Mouse (Mus musculus) embryonic facial prominence, embryonic 13.5 days (tissue): ENCODE results near the gene Specc1l. TPM values are rescaled to one million over a fixed set of nuclear protein-coding genes. Genes with fewer than 3 reads are reported as not detected.

ENCODE experiments used
- ATAC-seq: fragments of 200-750 bp; cut with Nextera tagmentation; 2 replicates; pipeline ENCODE4 v1.8.0; 2017; ENCODE audit warnings: low read depth; ENCODE audit not compliant: insufficient number of reproducible peaks, insufficient read depth, low FRiP score, low TSS enrichment
- H3K27ac ChIP-seq: fragments of 300-500 bp; sonication (generic); 2 replicates; pipeline ENCODE4 v1.5.1; 2015; ENCODE audit warnings: moderate library complexity, mild to moderate bottlenecking, inconsistent platforms
- H3K27me3 ChIP-seq: fragments of 300-500 bp; sonication (generic); 2 replicates; pipeline ENCODE4 v1.6.1; 2015; ENCODE audit warnings: mild to moderate bottlenecking, inconsistent platforms
- H3K36me3 ChIP-seq: fragments of 300-500 bp; sonication (generic); 2 replicates; pipeline ENCODE4 v1.6.1; 2015; ENCODE audit warnings: mild to moderate bottlenecking, inconsistent platforms
- H3K4me1 ChIP-seq: fragments of 300-500 bp; sonication (generic); 2 replicates; pipeline ENCODE4 v1.6.1; 2015; ENCODE audit warnings: inconsistent platforms
- H3K4me2 ChIP-seq: fragments of 300-500 bp; sonication (generic); 2 replicates; pipeline ENCODE4 v1.6.1; 2015; ENCODE audit warnings: moderate library complexity, mild to moderate bottlenecking, inconsistent platforms
- H3K4me3 ChIP-seq: fragments of 300-500 bp; sonication (generic); 2 replicates; pipeline ENCODE4 v1.5.1; 2015; ENCODE audit warnings: mild to moderate bottlenecking, inconsistent platforms
- H3K9ac ChIP-seq: fragments of 300-500 bp; sonication (generic); 2 replicates; pipeline ENCODE4 v1.6.1; 2015; ENCODE audit warnings: mild to moderate bottlenecking, inconsistent platforms
- H3K9me3 ChIP-seq: fragments of 300-500 bp; sonication (generic); 2 replicates; pipeline ENCODE4 v1.6.1; 2016; ENCODE audit warnings: inconsistent platforms
- WGBS: fragments of 180-500 bp; shearing (Covaris S2); methylation state at CpG from one replicate; pipeline ENCODE4 v1.1.7; 2015; ENCODE audit warnings: mixed read lengths; 5-methylcytosine and 5-hydroxymethylcytosine counted together
- polyA plus RNA-seq: library from polyadenylated mRNA; unstranded; fragments of >200 nt; fragmentation: Nextera tagmentation; extraction: Ambion mirVana; gene quantifications from 2 replicates; pipeline ENCODE4 v1.2.1, GENCODE M21; 2015

The Specc1l gene
- polyA plus RNA-seq: 37.3 and 41.1 TPM in 2 replicates

DNA sequence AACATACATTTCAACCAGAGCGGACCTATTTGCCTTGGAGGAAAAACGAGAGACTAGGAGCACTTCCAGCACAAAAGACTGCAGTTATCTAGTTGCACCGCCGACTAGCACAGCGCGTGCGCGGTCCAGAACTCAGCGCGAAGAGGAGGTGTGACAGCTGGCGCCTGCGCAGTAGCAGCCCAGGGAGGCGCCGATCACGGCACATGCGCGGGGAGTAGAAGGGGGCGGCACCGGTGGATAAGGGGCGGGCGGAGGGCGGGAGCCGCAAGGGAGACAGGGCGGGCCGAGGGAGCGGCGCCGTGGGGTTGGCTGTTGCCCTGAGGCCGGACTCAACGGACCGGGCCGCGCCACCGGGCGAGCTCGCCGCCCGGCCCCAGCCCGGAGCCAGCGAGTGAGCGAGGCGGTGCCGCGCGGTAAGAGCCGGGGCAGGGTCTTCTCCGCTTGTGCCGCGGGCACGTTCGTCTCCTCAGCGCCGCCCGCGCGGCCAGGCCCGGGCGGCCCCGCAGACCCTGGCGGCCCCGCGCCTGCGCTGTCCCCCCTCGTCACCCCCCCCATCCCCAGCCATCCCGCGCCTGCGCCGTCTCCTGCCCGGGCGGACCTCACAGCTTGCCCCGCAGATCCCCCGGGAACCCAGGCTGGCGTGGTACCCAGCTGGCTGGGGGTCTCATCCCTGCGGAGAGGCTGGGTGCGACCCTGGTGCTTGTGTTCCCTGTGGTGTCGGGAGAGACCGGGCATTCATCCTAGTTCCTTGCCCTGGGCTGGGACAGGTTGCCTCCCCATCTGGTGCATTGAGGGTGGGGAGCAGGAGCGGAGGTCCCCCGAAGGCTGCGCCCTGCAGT, at the start of gene Specc1l:
Gene Specc1l (plus strand): TSS at position 267 of the 839 bp plus-strand sequence.
- H3K4me1 ChIP-seq: peaks cover 5% of the 10 kb centered on the region
- H3K9me3 ChIP-seq: no peaks in the 10 kb centered on the region
- ATAC-seq: peak; percentile 98
- under 1% methylated on average over 47 of the region's 80 CpGs for WGBS
- peak within 1 kb of the TSS; percentile 99 for H3K27ac ChIP-seq
- H3K36me3 ChIP-seq: no peaks in the 10 kb centered on the region; the same call in 1 of the 2 replicates
- H3K4me3 ChIP-seq: peak within 1 kb of the TSS; percentile 89
- H3K27me3 ChIP-seq: no peaks in the 10 kb centered on the region
- H3K4me2 ChIP-seq: peak within 1 kb of the TSS; percentile 69
- peak within 1 kb of the TSS; percentile 94 for H3K9ac ChIP-seq

DNA sequence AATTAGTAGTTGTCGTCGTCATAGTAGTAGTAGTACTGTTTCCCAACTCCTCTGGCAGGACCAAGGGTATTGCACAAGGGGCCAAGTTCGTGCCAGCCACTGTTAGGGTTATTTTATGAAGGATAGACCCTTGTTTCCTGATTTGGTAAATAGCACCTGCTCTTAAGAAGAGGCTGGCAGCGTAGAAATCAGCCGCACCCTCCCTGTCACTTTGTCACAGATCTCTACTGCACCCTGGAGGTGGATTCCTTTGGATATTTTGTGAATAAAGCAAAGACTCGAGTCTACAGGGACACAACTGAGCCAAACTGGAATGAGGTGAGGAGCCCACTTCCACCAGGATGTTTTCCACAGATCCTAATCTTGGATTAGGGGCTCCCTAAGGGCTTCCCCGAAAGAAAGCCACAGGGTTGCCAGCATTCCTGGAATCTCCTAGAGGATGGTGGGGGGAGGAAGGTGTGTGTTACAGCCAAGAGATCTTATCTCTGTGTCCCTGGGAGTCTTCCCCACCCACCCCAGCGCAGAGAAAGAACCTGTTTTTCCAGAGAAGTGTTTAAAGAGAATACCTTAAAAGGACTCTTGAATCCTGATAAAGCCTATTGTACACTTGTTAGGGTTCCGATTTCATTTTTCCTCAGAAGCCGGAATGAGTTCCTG, 45.9 kb upstream of the Specc1l start:
- H3K9ac ChIP-seq: no peak overlapping the region
- no peak overlapping the region for H3K27ac ChIP-seq
- H3K4me2 ChIP-seq: no peak overlapping the region
- WGBS: 62% methylated on average over 10 of the region's 10 CpGs
- H3K4me3 ChIP-seq: no peak overlapping the region
- ATAC-seq: no peak
- no peaks in the 10 kb centered on the region for H3K4me1 ChIP-seq
- H3K36me3 ChIP-seq: peaks cover 83% of the 10 kb centered on the region
- H3K9me3 ChIP-seq: no peaks in the 10 kb centered on the region
- no peaks in the 10 kb centered on the region for H3K27me3 ChIP-seq

DNA sequence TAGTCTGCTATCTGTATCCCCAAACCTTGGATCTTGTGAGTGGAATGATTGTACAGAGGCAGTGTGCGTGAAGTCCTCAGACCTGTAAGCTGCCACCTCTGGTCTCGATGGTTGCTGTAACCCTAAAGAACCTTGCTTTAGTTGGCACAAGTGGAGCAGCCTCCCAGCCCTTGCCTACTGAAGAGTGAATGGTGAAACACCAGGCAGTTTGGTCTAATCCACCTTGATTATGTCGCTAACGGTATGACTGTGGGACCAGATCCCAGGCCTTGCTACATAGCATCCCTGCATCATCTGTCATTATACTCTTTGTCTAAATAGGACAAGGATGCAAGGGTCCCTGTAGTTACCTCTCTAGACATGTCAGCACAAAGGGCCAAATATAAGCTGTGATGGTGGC, 45.3 kb upstream of the Specc1l start:
- ATAC-seq: no peak
- WGBS: 90% methylated on average over 4 of the region's 4 CpGs
- H3K27ac ChIP-seq: no peak overlapping the region
- no peak overlapping the region for H3K4me3 ChIP-seq
- no peaks in the 10 kb centered on the region for H3K27me3 ChIP-seq
- no peaks in the 10 kb centered on the region for H3K9me3 ChIP-seq
- H3K9ac ChIP-seq: no peak overlapping the region
- H3K4me2 ChIP-seq: no peak overlapping the region
- H3K36me3 ChIP-seq: peaks cover 85% of the 10 kb centered on the region
- no peaks in the 10 kb centered on the region for H3K4me1 ChIP-seq

DNA sequence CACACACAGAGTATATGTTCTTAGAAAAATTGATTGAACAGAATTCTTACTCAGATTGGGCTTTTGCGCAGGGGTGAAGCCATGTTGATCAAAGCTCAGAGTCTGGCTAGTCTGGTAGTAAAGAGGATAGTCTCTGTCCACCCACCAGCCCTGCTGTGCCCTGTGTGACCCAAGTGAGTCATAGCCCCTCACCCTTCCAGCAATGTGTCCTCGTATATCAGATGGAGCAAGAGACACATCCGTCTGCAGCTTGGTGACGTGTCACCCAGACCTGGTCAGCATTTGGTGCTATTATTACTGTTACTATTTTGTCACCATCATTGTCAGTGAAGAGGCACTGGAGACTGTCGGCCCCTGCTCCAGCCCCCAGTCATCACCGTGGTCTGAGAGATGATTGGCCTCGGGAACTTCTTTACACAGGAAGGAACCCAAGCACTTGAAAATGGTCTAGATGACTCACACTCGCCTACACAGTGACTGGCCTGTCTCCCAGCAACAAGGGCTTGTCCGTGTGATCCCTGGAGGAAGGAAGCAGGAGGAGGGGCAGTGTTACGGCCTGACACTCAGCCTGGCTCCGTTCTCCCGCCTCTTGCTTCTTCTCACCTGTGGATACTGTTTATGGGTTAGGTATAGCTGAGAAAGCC, 41.5 kb upstream of the Specc1l start:
- H3K9me3 ChIP-seq: no peaks in the 10 kb centered on the region
- H3K4me1 ChIP-seq: no peaks in the 10 kb centered on the region
- ATAC-seq: no peak
- H3K4me2 ChIP-seq: no peak overlapping the region
- peaks cover 83% of the 10 kb centered on the region for H3K36me3 ChIP-seq
- H3K27ac ChIP-seq: no peak overlapping the region
- H3K9ac ChIP-seq: no peak overlapping the region
- H3K27me3 ChIP-seq: no peaks in the 10 kb centered on the region
- H3K4me3 ChIP-seq: no peak overlapping the region
- WGBS: 84% methylated on average over 12 of the region's 12 CpGs

GRCm38 (mm10) chr10:75173056-75173455, 38.8 kb upstream of the Specc1l start:
- no peaks in the 10 kb centered on the region for H3K4me1 ChIP-seq
- H3K27me3 ChIP-seq: no peaks in the 10 kb centered on the region
- H3K9me3 ChIP-seq: no peaks in the 10 kb centered on the region
- WGBS: 68% methylated on average over 8 of the region's 8 CpGs
- H3K9ac ChIP-seq: no peak overlapping the region
- H3K4me3 ChIP-seq: no peak overlapping the region
- H3K4me2 ChIP-seq: no peak overlapping the region
- ATAC-seq: no peak
- H3K36me3 ChIP-seq: peaks cover 83% of the 10 kb centered on the region
- H3K27ac ChIP-seq: peak overlapping the region; percentile 68; the same call in 1 of the 2 replicates

DNA sequence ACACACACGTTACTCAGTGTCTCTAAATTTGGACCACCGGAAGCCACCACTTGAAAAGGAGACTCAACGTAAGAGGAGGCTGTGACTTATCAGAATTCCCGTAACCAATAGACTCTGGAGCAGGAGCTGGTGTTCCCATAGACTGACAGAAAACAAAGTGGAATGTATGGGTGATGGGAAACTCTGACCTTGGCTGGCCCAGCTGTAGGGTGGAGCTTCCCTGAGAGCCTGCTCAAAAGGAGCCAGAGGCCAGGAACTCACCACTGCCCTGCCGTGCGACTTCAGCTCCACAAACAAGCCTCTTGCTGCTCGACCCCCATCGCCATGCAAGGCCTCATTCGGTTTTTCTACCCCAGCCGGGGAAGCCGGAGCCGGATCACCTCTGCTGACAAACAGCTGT, 38.2 kb upstream of the Specc1l start:
- WGBS: 76% methylated on average over 12 of the region's 12 CpGs
- Histone ChIP-seq H3K27me3 (no peaks in the 10 kb centered on the region), H3K9me3 (no peaks in the 10 kb centered on the region), H3K4me2 (no peak overlapping the region), H3K27ac (no peak overlapping the region), H3K4me3 (no peak overlapping the region), H3K4me1 (no peaks in the 10 kb centered on the region), H3K9ac (no peak overlapping the region), H3K36me3 (peaks cover 83% of the 10 kb centered on the region)
- no peak for ATAC-seq

DNA sequence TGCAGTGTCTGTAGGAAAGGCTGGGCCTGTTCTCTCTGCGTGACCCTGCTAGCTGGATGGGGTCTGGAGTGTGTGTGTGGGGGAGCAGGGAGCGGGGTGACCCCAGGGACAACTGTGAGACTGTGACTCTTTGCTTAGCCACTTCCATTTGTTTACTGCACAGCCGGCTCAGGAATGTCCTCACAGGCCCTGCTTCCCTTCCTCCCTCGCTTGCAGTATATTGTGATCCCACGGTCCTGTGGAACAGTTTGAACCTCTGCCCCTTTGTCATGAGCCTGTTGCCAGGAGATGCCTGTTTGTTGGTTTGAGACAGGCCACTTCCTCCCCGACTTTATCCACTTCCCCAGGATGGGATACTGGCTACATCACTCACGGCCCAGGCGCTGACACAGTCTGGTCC, 35.4 kb upstream of the Specc1l start:
- WGBS: 83% methylated on average over 8 of the region's 8 CpGs
- H3K4me1 ChIP-seq: no peaks in the 10 kb centered on the region
- H3K9me3 ChIP-seq: no peaks in the 10 kb centered on the region
- H3K9ac ChIP-seq: no peak overlapping the region
- H3K27me3 ChIP-seq: no peaks in the 10 kb centered on the region
- no peak overlapping the region for H3K27ac ChIP-seq
- peaks cover 85% of the 10 kb centered on the region for H3K36me3 ChIP-seq
- no peak for ATAC-seq
- H3K4me3 ChIP-seq: no peak overlapping the region
- no peak overlapping the region for H3K4me2 ChIP-seq

GRCm38 (mm10) chr10:75178911-75179310, 33.0 kb upstream of the Specc1l start:
- H3K4me2 ChIP-seq: no peak overlapping the region
- peaks cover 92% of the 10 kb centered on the region for H3K36me3 ChIP-seq
- H3K27me3 ChIP-seq: no peaks in the 10 kb centered on the region
- H3K4me3 ChIP-seq: no peak overlapping the region
- no peak for ATAC-seq
- no peaks in the 10 kb centered on the region for H3K4me1 ChIP-seq
- H3K9ac ChIP-seq: no peak overlapping the region
- H3K9me3 ChIP-seq: no peaks in the 10 kb centered on the region
- 87% methylated on average over 5 of the region's 5 CpGs for WGBS
- no peak overlapping the region for H3K27ac ChIP-seq

DNA sequence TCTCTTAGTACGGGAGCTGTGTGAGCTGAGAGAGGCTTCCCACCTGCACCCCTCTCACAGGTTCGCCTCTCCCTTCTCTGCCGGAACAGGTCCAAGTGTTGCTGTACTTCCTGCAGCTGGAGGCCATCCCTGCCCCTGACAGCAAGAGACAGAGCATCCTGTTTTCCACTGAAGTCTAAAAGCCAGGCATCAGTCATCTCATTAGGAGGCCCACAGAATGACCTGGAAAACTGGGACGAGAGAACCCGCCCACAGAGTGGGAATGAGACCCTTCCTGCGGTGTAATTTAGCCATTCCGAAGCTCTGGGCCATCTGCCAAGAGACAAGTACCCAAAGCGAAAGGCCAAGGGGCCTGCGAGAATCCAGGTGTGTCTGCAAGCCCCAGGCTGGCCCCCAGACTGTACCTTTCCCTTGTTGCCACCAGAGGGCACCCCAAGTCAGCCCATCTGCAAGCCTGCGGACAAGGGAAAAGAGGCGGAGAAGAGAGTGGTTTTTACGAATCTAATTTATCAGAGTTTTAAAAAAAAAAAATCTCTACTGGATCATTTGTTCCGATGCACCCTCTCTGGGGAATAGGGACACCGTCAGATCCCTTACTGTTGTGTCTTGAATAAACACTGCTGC, 29.6 kb upstream of the Specc1l start:
- Histone ChIP-seq H3K27me3 (no peaks in the 10 kb centered on the region), H3K4me3 (no peak overlapping the region), H3K27ac (no peak overlapping the region), H3K9me3 (no peaks in the 10 kb centered on the region), H3K36me3 (peaks cover 84% of the 10 kb centered on the region), H3K9ac (no peak overlapping the region), H3K4me1 (no peaks in the 10 kb centered on the region), H3K4me2 (no peak overlapping the region)
- ATAC-seq: no peak
- 37% methylated on average over 14 of the region's 14 CpGs for WGBS

- Histone ChIP-seq H3K9ac (no peak overlapping the region), H3K4me1 (no peaks in the 10 kb centered on the region), H3K27ac (no peak overlapping the region), H3K9me3 (no peaks in the 10 kb centered on the region), H3K4me3 (no peak overlapping the region), H3K36me3 (peaks cover 59% of the 10 kb centered on the region), H3K27me3 (no peaks in the 10 kb centered on the region), H3K4me2 (no peak overlapping the region)
- WGBS: 87% methylated on average over 9 of the region's 9 CpGs
- no peak for ATAC-seq
These were observed 27.0 kb upstream of the Specc1l start for GRCm38 (mm10) chr10:75184826-75185225.

- H3K4me2 ChIP-seq: no peak overlapping the region
- WGBS: 65% methylated on average over 6 of the region's 6 CpGs
- no peak overlapping the region for H3K4me3 ChIP-seq
- no peak for ATAC-seq
- peaks cover 41% of the 10 kb centered on the region for H3K36me3 ChIP-seq
- H3K9ac ChIP-seq: no peak overlapping the region
- H3K9me3 ChIP-seq: no peaks in the 10 kb centered on the region
- no peaks in the 10 kb centered on the region for H3K4me1 ChIP-seq
- H3K27ac ChIP-seq: no peak overlapping the region
- H3K27me3 ChIP-seq: no peaks in the 10 kb centered on the region
These were observed 25.3 kb upstream of the Specc1l start for GRCm38 (mm10) chr10:75186551-75186950.
